Mouse (Mus musculus): ENCODE results near the gene Clcnka. TPM values are rescaled to one million over a fixed set of nuclear protein-coding genes. Genes with fewer than 3 reads are reported as not detected.
A peak's percentile ranks its signal among the peaks of the same experiment; 100 is the strongest.

Gene Clcnka
- polyA plus RNA-seq, 1 experiment, result not detected

DNA sequence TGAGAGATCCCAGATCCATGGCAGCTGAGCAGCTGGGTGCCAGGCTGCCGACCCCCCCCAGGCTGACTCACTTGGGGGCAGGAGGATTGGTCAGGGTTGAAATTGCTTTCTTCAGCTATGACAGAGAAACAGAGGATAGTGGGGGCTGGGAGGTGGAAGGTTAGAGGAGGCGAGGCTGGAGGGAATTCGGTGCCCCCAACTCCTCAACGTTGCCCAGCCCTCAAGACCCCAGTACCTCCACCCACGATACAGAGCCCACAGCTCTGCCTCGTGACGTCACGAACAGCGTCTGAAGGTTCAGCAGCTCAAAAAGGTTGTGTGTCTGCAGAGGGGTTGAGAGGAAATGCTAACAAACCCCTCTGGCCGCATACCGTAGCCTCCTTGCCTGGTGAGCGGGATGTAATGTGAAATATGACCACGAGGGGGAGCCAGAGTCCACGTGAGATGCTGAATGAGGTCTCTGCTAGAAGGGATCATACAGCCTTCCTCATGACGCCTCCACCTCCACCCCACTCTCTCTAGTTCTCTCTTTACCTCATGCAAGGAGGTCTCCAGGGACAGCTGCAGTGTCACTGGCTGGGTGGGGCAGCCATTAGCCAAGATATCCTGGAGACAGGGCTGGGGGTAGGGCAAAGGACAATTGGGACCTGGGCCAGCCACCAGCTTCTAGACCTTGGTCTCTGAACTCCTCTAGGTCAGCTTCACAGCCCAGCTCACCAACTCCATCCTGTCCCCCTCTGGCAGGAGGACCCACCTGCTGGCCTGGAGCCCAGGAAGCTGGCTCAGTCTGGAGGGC lies 6.2 kb upstream of the Clcnka start:
- H3K27ac ChIP-seq (ENCODE audit: insufficient read depth, low read length), result no peak overlapping the region
- TF ChIP-seq EP300 (IDR thresholded peaks at IDR 0.05; ENCODE audit: insufficient read depth, low read depth, low read length) (no peak), CTCF (IDR thresholded peaks at IDR 0.05; ENCODE audit: low read depth, low read length) (peak; percentile 98), POLR2A (IDR thresholded peaks at IDR 0.05; ENCODE audit: insufficient read depth, low read length) (no peak)
- H3K9me3 ChIP-seq (replicated peaks; ENCODE audit: control insufficient read depth, insufficient read depth, low read length, poor library complexity, severe bottlenecking), result no peaks in the 10 kb centered on the region
- H3K36me3 ChIP-seq (ENCODE audit: control insufficient read depth, insufficient read depth, low read length, poor library complexity, severe bottlenecking), result no peaks in the 10 kb centered on the region
- no peaks in the 10 kb centered on the region for H3K27me3 ChIP-seq (ENCODE audit: control insufficient read depth, insufficient read depth, low read length, poor library complexity, severe bottlenecking)
- no peaks in the 10 kb centered on the region for H3K4me1 ChIP-seq (ENCODE audit: control insufficient read depth, insufficient read depth, low read length)
- H3K9ac ChIP-seq (ENCODE audit: low read depth, poor library complexity, severe bottlenecking), result no peak overlapping the region
- H3K4me3 ChIP-seq (ENCODE audit: low read depth, low read length), result no peak overlapping the region

DNA sequence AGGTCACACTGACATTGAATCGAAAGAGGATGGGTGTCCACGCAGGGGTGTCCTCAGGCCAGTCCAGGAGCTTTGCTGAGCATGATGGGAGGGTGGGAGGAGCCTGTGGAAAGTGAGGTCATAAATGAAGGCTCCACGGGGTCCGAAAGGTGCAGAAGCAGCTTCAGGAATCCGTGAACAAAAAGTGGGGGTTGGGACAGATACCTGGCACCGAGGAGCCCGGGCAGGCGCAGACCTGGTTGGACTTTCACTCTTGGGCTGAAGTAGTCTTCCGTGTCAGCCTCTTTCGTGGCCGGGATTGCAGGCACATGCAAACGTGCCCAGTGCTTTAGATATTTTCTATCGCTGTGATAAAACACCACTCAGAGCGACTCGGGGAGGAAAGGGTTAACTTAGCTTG lies 1.6 kb upstream of the Clcnka start:
- Histone ChIP-seq H3K27me3 (ENCODE audit: control insufficient read depth, insufficient read depth, low read length, poor library complexity, severe bottlenecking) (no peaks in the 10 kb centered on the region), H3K4me1 (ENCODE audit: control insufficient read depth, insufficient read depth, low read length) (peaks cover 2% of the 10 kb centered on the region), H3K36me3 (ENCODE audit: control insufficient read depth, insufficient read depth, low read length, poor library complexity, severe bottlenecking) (no peaks in the 10 kb centered on the region), H3K27ac (ENCODE audit: insufficient read depth, low read length) (no peak overlapping the region), H3K4me3 (ENCODE audit: low read depth, low read length) (no peak overlapping the region), H3K9ac (ENCODE audit: low read depth, poor library complexity, severe bottlenecking) (no peak overlapping the region), H3K9me3 (replicated peaks; ENCODE audit: control insufficient read depth, insufficient read depth, low read length, poor library complexity, severe bottlenecking) (no peaks in the 10 kb centered on the region)
- no peak for TF ChIP-seq POLR2A (IDR thresholded peaks at IDR 0.05; ENCODE audit: insufficient read depth, low read length)
- no peak for TF ChIP-seq EP300 (IDR thresholded peaks at IDR 0.05; ENCODE audit: insufficient read depth, low read depth, low read length)
- TF ChIP-seq CTCF (IDR thresholded peaks at IDR 0.05; ENCODE audit: low read depth, low read length), result no peak

DNA sequence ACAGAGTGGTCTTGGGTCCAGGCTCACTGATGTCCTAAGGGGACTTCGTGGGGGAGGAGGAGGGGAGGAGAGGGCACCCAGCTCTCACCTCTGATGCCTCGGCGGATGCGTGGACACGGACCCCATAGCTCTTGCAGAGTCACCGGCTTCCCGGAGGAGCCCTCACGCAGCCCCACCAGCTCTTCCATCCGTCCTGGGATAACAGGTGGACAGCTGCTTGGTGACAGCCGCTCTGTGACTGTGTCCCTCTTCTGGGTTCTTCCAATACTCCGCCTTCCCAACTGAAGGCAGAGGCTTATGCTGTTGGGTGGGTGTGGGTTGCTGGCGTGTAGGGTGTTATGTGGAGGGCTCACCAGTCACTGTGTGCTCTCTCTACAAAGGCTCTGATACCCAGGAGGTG lies 663 bp downstream of the Clcnka start:
- Histone ChIP-seq H3K27me3 (ENCODE audit: control insufficient read depth, insufficient read depth, low read length, poor library complexity, severe bottlenecking) (no peaks in the 10 kb centered on the region), H3K9me3 (replicated peaks; ENCODE audit: control insufficient read depth, insufficient read depth, low read length, poor library complexity, severe bottlenecking) (no peaks in the 10 kb centered on the region), H3K4me3 (ENCODE audit: low read depth, low read length) (no peak overlapping the region), H3K36me3 (ENCODE audit: control insufficient read depth, insufficient read depth, low read length, poor library complexity, severe bottlenecking) (no peaks in the 10 kb centered on the region), H3K27ac (ENCODE audit: insufficient read depth, low read length) (no peak overlapping the region), H3K9ac (ENCODE audit: low read depth, poor library complexity, severe bottlenecking) (no peak overlapping the region), H3K4me1 (ENCODE audit: control insufficient read depth, insufficient read depth, low read length) (peaks cover 3% of the 10 kb centered on the region)
- no peak for TF ChIP-seq POLR2A (IDR thresholded peaks at IDR 0.05; ENCODE audit: insufficient read depth, low read length)
- no peak for TF ChIP-seq EP300 (IDR thresholded peaks at IDR 0.05; ENCODE audit: insufficient read depth, low read depth, low read length)
- TF ChIP-seq CTCF (IDR thresholded peaks at IDR 0.05; ENCODE audit: low read depth, low read length), result no peak

DNA sequence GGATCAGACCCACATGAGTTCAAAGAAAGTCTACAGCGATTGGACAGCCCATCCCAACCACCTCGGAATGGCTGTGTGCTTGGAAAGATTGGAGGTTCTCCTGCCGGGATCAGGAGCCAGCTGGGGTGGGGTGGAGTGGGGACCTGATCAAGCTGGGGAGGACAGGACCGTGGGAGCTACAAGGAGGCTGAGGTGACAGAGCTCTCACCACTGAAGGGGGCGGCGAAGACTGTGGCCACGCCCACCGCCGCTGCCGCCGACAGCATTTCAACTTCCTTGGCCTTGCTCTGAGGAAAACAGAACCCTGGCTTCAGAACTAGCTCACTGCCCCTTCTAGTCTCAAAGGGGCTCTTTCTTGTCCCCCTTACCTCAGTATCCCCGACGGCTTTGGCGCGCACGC lies 3.8 kb downstream of the Clcnka start:
- no peak overlapping the region; the same call in 1 of the 2 replicates for H3K4me3 ChIP-seq (ENCODE audit: low read depth, low read length)
- H3K27ac ChIP-seq (ENCODE audit: insufficient read depth, low read length), result no peak overlapping the region
- no peaks in the 10 kb centered on the region for H3K36me3 ChIP-seq (ENCODE audit: control insufficient read depth, insufficient read depth, low read length, poor library complexity, severe bottlenecking)
- H3K4me1 ChIP-seq (ENCODE audit: control insufficient read depth, insufficient read depth, low read length), result peaks cover 3% of the 10 kb centered on the region
- H3K27me3 ChIP-seq (ENCODE audit: control insufficient read depth, insufficient read depth, low read length, poor library complexity, severe bottlenecking), result no peaks in the 10 kb centered on the region
- H3K9me3 ChIP-seq (replicated peaks; ENCODE audit: control insufficient read depth, insufficient read depth, low read length, poor library complexity, severe bottlenecking), result no peaks in the 10 kb centered on the region
- no peak overlapping the region for H3K9ac ChIP-seq (ENCODE audit: low read depth, poor library complexity, severe bottlenecking)
- TF ChIP-seq CTCF (IDR thresholded peaks at IDR 0.05; ENCODE audit: low read depth, low read length), result no peak
- TF ChIP-seq POLR2A (IDR thresholded peaks at IDR 0.05; ENCODE audit: insufficient read depth, low read length), result no peak
- no peak for TF ChIP-seq EP300 (IDR thresholded peaks at IDR 0.05; ENCODE audit: insufficient read depth, low read depth, low read length)

DNA sequence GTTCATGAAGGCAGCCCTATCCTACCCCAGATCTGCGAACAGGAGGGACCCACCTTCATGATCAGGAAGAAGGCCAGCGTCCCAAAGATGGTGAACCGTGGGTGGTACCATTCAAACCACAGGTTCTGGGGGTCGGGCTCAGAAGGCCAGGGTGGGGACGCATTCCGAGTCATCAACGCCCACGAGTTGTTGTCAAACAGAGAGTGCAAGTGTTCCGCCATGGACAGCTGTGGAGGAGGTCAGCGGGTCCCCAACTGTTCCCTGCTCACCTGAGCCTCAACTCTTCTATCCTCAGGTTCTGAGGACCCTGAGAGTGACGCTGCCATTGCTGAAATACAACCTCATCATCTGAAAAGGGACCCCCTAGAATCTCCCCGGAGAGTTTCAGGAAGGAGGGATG lies 7.2 kb downstream of the Clcnka start:
- no peak overlapping the region for H3K27ac ChIP-seq (ENCODE audit: insufficient read depth, low read length)
- H3K36me3 ChIP-seq (ENCODE audit: control insufficient read depth, insufficient read depth, low read length, poor library complexity, severe bottlenecking), result no peaks in the 10 kb centered on the region
- no peak overlapping the region for H3K4me3 ChIP-seq (ENCODE audit: low read depth, low read length)
- H3K27me3 ChIP-seq (ENCODE audit: control insufficient read depth, insufficient read depth, low read length, poor library complexity, severe bottlenecking), result no peaks in the 10 kb centered on the region
- H3K9ac ChIP-seq (ENCODE audit: low read depth, poor library complexity, severe bottlenecking), result no peak overlapping the region
- no peaks in the 10 kb centered on the region for H3K9me3 ChIP-seq (replicated peaks; ENCODE audit: control insufficient read depth, insufficient read depth, low read length, poor library complexity, severe bottlenecking)
- TF ChIP-seq EP300 (IDR thresholded peaks at IDR 0.05; ENCODE audit: insufficient read depth, low read depth, low read length) (no peak), CTCF (IDR thresholded peaks at IDR 0.05; ENCODE audit: low read depth, low read length) (no peak), POLR2A (IDR thresholded peaks at IDR 0.05; ENCODE audit: insufficient read depth, low read length) (no peak)
- peaks cover 3% of the 10 kb centered on the region for H3K4me1 ChIP-seq (ENCODE audit: control insufficient read depth, insufficient read depth, low read length)

DNA sequence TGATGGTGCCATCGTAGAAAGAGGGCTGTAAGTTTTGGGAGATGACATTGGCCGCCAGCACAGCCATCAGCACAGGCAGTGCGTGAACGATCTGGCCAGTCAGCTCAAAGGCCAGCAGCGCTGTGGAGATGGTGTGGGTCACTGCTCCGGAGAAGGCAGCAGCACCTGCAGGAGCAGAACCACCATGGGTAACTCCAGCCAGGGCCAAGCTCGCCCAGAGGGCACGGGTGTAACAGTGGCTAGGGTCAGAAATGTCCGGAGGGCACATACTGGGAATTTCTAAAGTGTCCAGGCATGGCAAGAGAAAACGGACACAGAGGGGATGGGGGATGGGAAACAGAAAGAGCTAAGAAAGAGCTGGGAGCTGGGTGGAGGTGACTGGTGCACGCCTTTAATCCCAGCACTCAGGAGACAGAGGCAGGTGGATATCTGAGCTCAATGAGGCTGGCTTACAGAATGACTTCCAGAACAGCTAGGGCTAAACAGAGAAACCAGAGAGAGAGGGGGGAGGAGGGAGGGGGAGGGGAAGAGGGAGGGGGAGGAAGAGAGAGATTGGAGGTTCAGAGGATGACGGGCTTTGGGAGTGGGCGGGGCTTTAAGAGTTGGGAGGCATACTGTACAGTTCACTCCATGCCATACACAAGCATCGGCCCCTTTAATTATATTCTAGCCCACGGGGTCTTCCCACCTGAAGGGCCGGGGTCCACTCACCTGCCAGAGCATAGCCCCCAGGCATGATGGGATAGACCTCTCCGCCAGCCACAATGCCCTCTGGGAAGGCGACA lies 9.0 kb downstream of the Clcnka start:
- H3K4me1 ChIP-seq (ENCODE audit: control insufficient read depth, insufficient read depth, low read length), result no peaks in the 10 kb centered on the region
- no peaks in the 10 kb centered on the region for H3K36me3 ChIP-seq (ENCODE audit: control insufficient read depth, insufficient read depth, low read length, poor library complexity, severe bottlenecking)
- H3K4me3 ChIP-seq (ENCODE audit: low read depth, low read length), result no peak overlapping the region
- no peak overlapping the region for H3K9ac ChIP-seq (ENCODE audit: low read depth, poor library complexity, severe bottlenecking)
- no peak for TF ChIP-seq POLR2A (IDR thresholded peaks at IDR 0.05; ENCODE audit: insufficient read depth, low read length)
- TF ChIP-seq CTCF (IDR thresholded peaks at IDR 0.05; ENCODE audit: low read depth, low read length), result no peak
- TF ChIP-seq EP300 (IDR thresholded peaks at IDR 0.05; ENCODE audit: insufficient read depth, low read depth, low read length), result no peak
- H3K27ac ChIP-seq (ENCODE audit: insufficient read depth, low read length), result no peak overlapping the region
- H3K27me3 ChIP-seq (ENCODE audit: control insufficient read depth, insufficient read depth, low read length, poor library complexity, severe bottlenecking), result no peaks in the 10 kb centered on the region
- no peaks in the 10 kb centered on the region for H3K9me3 ChIP-seq (replicated peaks; ENCODE audit: control insufficient read depth, insufficient read depth, low read length, poor library complexity, severe bottlenecking)

Data from ES-Bruce4 (cell line).